Mouse (Mus musculus): Measurements from ENCODE around the gene R3hcc1l.

DNA sequence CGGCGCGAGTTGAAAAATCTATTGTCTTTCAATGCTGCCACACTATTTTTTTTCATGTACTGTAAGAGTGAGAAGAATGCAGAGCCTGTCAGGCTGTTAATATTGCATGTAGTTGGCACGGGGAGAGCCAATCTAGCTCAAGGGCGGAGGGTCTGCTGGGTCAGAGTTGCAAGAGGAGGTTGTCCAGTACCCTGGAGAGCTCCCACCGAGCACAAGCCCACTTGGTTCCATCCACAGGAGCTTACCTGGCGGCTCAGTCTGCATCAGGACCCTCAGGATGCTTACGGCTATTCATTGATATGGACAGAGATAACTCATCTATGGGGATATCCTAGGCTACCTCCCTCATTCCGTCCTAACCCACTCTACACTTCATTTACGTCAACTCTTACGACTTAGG, 118.1 kb downstream of the R3hcc1l start:
- TF ChIP-seq CTCF (conservative IDR thresholded peaks at IDR 0.05; ENCODE audit: low read length) (no peak), POU5F1 (IDR thresholded peaks at IDR 0.05; ENCODE audit: borderline replicate concordance, low read length) (no peak)
